Mouse (Mus musculus) kidney, embryonic 14.5 days (tissue): ENCODE measurements at regions not wholly inside any gene's neighbourhood (a gene's known extent, or its start where the extent isn't known, plus 50 kb on each side); places are given as distances from the start of the nearest gene placed in this dataset.

Experiments used
- ATAC-seq: fragments of 200-750 bp; cut with Nextera tagmentation; 2 replicates; pipeline ENCODE4 v1.8.0; 2017; ENCODE audit warnings: moderate number of reproducible peaks, mild to moderate bottlenecking, moderate TSS enrichment, moderate library complexity; ENCODE audit not compliant: low FRiP score, low TSS enrichment
- H3K27ac ChIP-seq: fragments of 300-500 bp; sonication (generic); 2 replicates; pipeline ENCODE4 v1.5.1; 2014; ENCODE audit warnings: low read depth, mild to moderate bottlenecking, low read length, moderate library complexity, mixed read lengths
- H3K27me3 ChIP-seq: fragments of 300-500 bp; sonication (generic); 2 replicates; pipeline ENCODE4 v1.6.1; 2014; ENCODE audit warnings: mild to moderate bottlenecking, low read length; ENCODE audit not compliant: control insufficient read depth, insufficient read depth
- H3K36me3 ChIP-seq: fragments of 300-500 bp; sonication (generic); 2 replicates; pipeline ENCODE4 v1.6.1; 2014; ENCODE audit warnings: low read length, mixed read lengths; ENCODE audit not compliant: control insufficient read depth, insufficient read depth
- H3K4me1 ChIP-seq: fragments of 300-500 bp; sonication (generic); 2 replicates; pipeline ENCODE4 v1.6.1; 2014; ENCODE audit warnings: low read length, mixed read lengths; ENCODE audit not compliant: control insufficient read depth, insufficient read depth
- H3K4me2 ChIP-seq: fragments of 300-500 bp; sonication (generic); replicated peaks from 2 replicates; pipeline ENCODE4 v1.6.1; 2014; ENCODE audit warnings: low read depth, mild to moderate bottlenecking, low read length
- H3K4me3 ChIP-seq: fragments of 300-500 bp; sonication (generic); 2 replicates; pipeline ENCODE4 v1.5.1; 2014; ENCODE audit warnings: mild to moderate bottlenecking, low read length
- H3K9ac ChIP-seq: fragments of 300-500 bp; sonication (generic); 2 replicates; pipeline ENCODE4 v1.6.1; 2014; ENCODE audit warnings: low read depth, mild to moderate bottlenecking, low read length, moderate library complexity
- H3K9me3 ChIP-seq: fragments of 300-500 bp; sonication (generic); 2 replicates; pipeline ENCODE4 v1.6.1; 2016; ENCODE audit warnings: low read length; ENCODE audit not compliant: control insufficient read depth
- whole genome bisulfite sequencing: fragments of 180-500 bp; shearing (Covaris S2); extraction: QIAGEN DNeasy Blood & Tissue Kit; methylation state at CpG from one replicate; pipeline ENCODE4 v1.1.7; 2014; 5-methylcytosine and 5-hydroxymethylcytosine counted together

GRCm38 (mm10) chr7:137611891-137612522 is 174.6 kb downstream of the Glrx3 start:
- H3K27ac ChIP-seq: no peak overlapping the region
- no peaks in the 10 kb centered on the region for H3K27me3 ChIP-seq
- no peak; the same call in 1 of the 2 replicates for ATAC-seq
- 60% methylated on average over 7 of the region's 7 CpGs for WGBS
- H3K36me3 ChIP-seq: no peaks in the 10 kb centered on the region
- no peak overlapping the region for H3K4me3 ChIP-seq
- H3K4me2 ChIP-seq: no peak overlapping the region
- H3K9ac ChIP-seq: no peak overlapping the region
- H3K9me3 ChIP-seq: no peaks in the 10 kb centered on the region
- H3K4me1 ChIP-seq: no peaks in the 10 kb centered on the region

- H3K27ac ChIP-seq: no peak overlapping the region
- H3K36me3 ChIP-seq: no peaks in the 10 kb centered on the region
- H3K4me3 ChIP-seq: no peak overlapping the region
- no peaks in the 10 kb centered on the region for H3K27me3 ChIP-seq
- H3K9ac ChIP-seq: no peak overlapping the region
- no peak for ATAC-seq
- no peaks in the 10 kb centered on the region for H3K4me1 ChIP-seq
- no peak overlapping the region for H3K4me2 ChIP-seq
- H3K9me3 ChIP-seq: no peaks in the 10 kb centered on the region
- WGBS: 49% methylated on average over 5 of the region's 5 CpGs
Measured at GRCm38 (mm10) chr7:137618406-137619133, 181.2 kb downstream of the Glrx3 start.

- Histone ChIP-seq H3K27ac (no peak overlapping the region), H3K4me1 (no peaks in the 10 kb centered on the region), H3K4me2 (no peak overlapping the region), H3K36me3 (no peaks in the 10 kb centered on the region), H3K9ac (no peak overlapping the region), H3K4me3 (no peak overlapping the region), H3K27me3 (no peaks in the 10 kb centered on the region), H3K9me3 (no peaks in the 10 kb centered on the region)
- 0 out of 2 replicates have a peak, but pooled peaks have one; percentile 39 for ATAC-seq
- 45% methylated on average over 6 of the region's 6 CpGs for WGBS
Measured at GRCm38 (mm10) chr7:137619286-137619789, 181.9 kb downstream of the Glrx3 start.

GRCm38 (mm10) chr7:137628266-137628665 is 190.9 kb downstream of the Glrx3 start:
- Histone ChIP-seq H3K27me3 (no peaks in the 10 kb centered on the region), H3K9me3 (no peaks in the 10 kb centered on the region), H3K27ac (no peak overlapping the region), H3K4me3 (no peak overlapping the region), H3K4me1 (no peaks in the 10 kb centered on the region), H3K9ac (no peak overlapping the region), H3K4me2 (no peak overlapping the region), H3K36me3 (no peaks in the 10 kb centered on the region)
- 98% methylated on average over 3 of the region's 3 CpGs for WGBS
- ATAC-seq: no peak

- Histone ChIP-seq H3K27ac (no peak overlapping the region), H3K27me3 (no peaks in the 10 kb centered on the region), H3K9ac (no peak overlapping the region), H3K9me3 (no peaks in the 10 kb centered on the region), H3K4me3 (no peak overlapping the region), H3K36me3 (no peaks in the 10 kb centered on the region), H3K4me2 (no peak overlapping the region), H3K4me1 (no peaks in the 10 kb centered on the region)
- WGBS: 95% methylated on average over 5 of the region's 5 CpGs
- ATAC-seq: no peak
Measured at GRCm38 (mm10) chr7:137629540-137629939, 192.1 kb downstream of the Glrx3 start.

- WGBS: 34% methylated on average over 6 of the region's 6 CpGs
- Histone ChIP-seq H3K9me3 (no peaks in the 10 kb centered on the region), H3K4me2 (no peak overlapping the region), H3K4me1 (no peaks in the 10 kb centered on the region), H3K27ac (no peak overlapping the region), H3K27me3 (no peaks in the 10 kb centered on the region), H3K36me3 (no peaks in the 10 kb centered on the region), H3K4me3 (no peak overlapping the region), H3K9ac (no peak overlapping the region)
- no peak for ATAC-seq
Measured at GRCm38 (mm10) chr7:137648621-137649020, 211.2 kb downstream of the Glrx3 start.

GRCm38 (mm10) chr7:137649650-137650049 is 212.2 kb downstream of the Glrx3 start:
- ATAC-seq: no peak
- 86% methylated on average over 6 of the region's 6 CpGs for whole genome bisulfite sequencing

GRCm38 (mm10) chr7:137653837-137654236 is 216.4 kb downstream of the Glrx3 start:
- H3K4me1 ChIP-seq: no peaks in the 10 kb centered on the region
- no peak overlapping the region for H3K27ac ChIP-seq
- no peak overlapping the region for H3K4me3 ChIP-seq
- no peaks in the 10 kb centered on the region for H3K27me3 ChIP-seq
- H3K9ac ChIP-seq: no peak overlapping the region
- ATAC-seq: no peak
- no peaks in the 10 kb centered on the region for H3K36me3 ChIP-seq
- no peak overlapping the region for H3K4me2 ChIP-seq
- WGBS: 92% methylated on average over 4 of the region's 4 CpGs
- H3K9me3 ChIP-seq: no peaks in the 10 kb centered on the region

More at GRCm38 (mm10) chr7:137649650-137650049, 212.2 kb downstream of the Glrx3 start:
- no peak overlapping the region for H3K4me2 ChIP-seq
- H3K27me3 ChIP-seq: no peaks in the 10 kb centered on the region
- H3K4me1 ChIP-seq: no peaks in the 10 kb centered on the region
- no peak overlapping the region for H3K4me3 ChIP-seq
- no peaks in the 10 kb centered on the region for H3K36me3 ChIP-seq
- no peak overlapping the region for H3K27ac ChIP-seq
- H3K9ac ChIP-seq: no peak overlapping the region
- H3K9me3 ChIP-seq: no peaks in the 10 kb centered on the region

GRCm38 (mm10) chr7:137667165-137667564 is 229.8 kb downstream of the Glrx3 start:
- WGBS: 94% methylated on average over 2 of the region's 2 CpGs
- Histone ChIP-seq H3K4me1 (no peaks in the 10 kb centered on the region), H3K4me2 (no peak overlapping the region), H3K9ac (no peak overlapping the region), H3K36me3 (no peaks in the 10 kb centered on the region), H3K4me3 (no peak overlapping the region), H3K27ac (no peak overlapping the region), H3K9me3 (no peaks in the 10 kb centered on the region), H3K27me3 (no peaks in the 10 kb centered on the region)
- no peak for ATAC-seq
